Mouse (Mus musculus): ENCODE results near the gene Baz2b. TPM values are rescaled to one million over a fixed set of nuclear protein-coding genes. Genes with fewer than 3 reads are reported as not detected.

Baz2b gene
- polyA plus RNA-seq, 1 experiment from 2014 or later, result 33.8 TPM

- Histone ChIP-seq H3K9me3 (ENCODE audit: control insufficient read depth) (no peaks in the 10 kb centered on the region), H3K27me3 (replicated peaks; ENCODE audit: control insufficient read depth, insufficient read depth, low read length) (no peaks in the 10 kb centered on the region), H3K4me1 (replicated peaks; ENCODE audit: control insufficient read depth, insufficient read depth, low read length) (no peaks in the 10 kb centered on the region), H3K36me3 (ENCODE audit: control insufficient read depth, insufficient read depth) (peaks cover 59% of the 10 kb centered on the region), H3K27ac (ENCODE audit: low read depth, low read length) (no peak overlapping the region), H3K4me2 (replicated peaks; ENCODE audit: low read depth) (no peak overlapping the region), H3K9ac (ENCODE audit: low read depth, low read length) (no peak overlapping the region), H3K4me3 (ENCODE audit: low read depth, low read length) (no peak overlapping the region)
- ATAC-seq, result no peak
- 26% methylated on average over 2 of the region's 2 CpGs for WGBS
- TF ChIP-seq CTCF (IDR thresholded peaks at IDR 0.05; ENCODE audit: low read depth), result no peak
Measured at GRCm38 (mm10) chr2:60233147-60233546, 23.5 kb upstream of the Baz2b start.

DNA sequence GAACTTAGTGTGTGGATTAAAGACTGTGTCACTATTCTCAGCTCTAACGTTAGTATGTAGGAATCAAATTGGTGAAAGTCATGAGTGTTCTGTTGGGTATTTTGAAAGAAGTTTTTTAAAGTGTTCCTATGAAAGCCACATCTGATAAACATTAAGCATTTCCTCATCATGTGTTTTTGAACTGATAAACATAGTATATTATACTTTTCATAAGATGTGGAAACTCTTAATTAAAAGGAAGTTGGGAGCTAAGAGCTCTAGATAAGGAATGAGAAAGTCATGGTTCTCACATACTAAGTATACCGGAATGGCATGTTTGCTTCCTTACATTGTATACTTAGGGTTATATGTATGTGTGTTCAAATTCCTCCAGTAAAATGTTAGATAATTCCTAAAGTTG lies 20.7 kb upstream of the Baz2b start:
- Histone ChIP-seq H3K9me3 (ENCODE audit: control insufficient read depth) (no peaks in the 10 kb centered on the region), H3K4me2 (replicated peaks; ENCODE audit: low read depth) (no peak overlapping the region), H3K27me3 (replicated peaks; ENCODE audit: control insufficient read depth, insufficient read depth, low read length) (no peaks in the 10 kb centered on the region), H3K27ac (ENCODE audit: low read depth, low read length) (no peak overlapping the region), H3K9ac (ENCODE audit: low read depth, low read length) (no peak overlapping the region), H3K4me3 (ENCODE audit: low read depth, low read length) (no peak overlapping the region), H3K4me1 (replicated peaks; ENCODE audit: control insufficient read depth, insufficient read depth, low read length) (no peaks in the 10 kb centered on the region), H3K36me3 (ENCODE audit: control insufficient read depth, insufficient read depth) (peaks cover 40% of the 10 kb centered on the region)
- ATAC-seq, result no peak
- no peak for TF ChIP-seq CTCF (IDR thresholded peaks at IDR 0.05; ENCODE audit: low read depth)
- 75% methylated on average over 2 of the region's 2 CpGs for whole genome bisulfite sequencing

GRCm38 (mm10) chr2:60228470-60228869 lies 18.8 kb upstream of the Baz2b start:
- WGBS, result 93% methylated on average over 1 of the region's 1 CpGs
- no peak overlapping the region for H3K4me2 ChIP-seq (replicated peaks; ENCODE audit: low read depth)

GRCm38 (mm10) chr2:60223489-60223888 lies 13.8 kb upstream of the Baz2b start:
- ATAC-seq, result no peak
- Histone ChIP-seq H3K27ac (ENCODE audit: low read depth, low read length) (no peak overlapping the region), H3K4me2 (replicated peaks; ENCODE audit: low read depth) (no peak overlapping the region), H3K36me3 (ENCODE audit: control insufficient read depth, insufficient read depth) (no peaks in the 10 kb centered on the region), H3K9ac (ENCODE audit: low read depth, low read length) (no peak overlapping the region), H3K4me1 (replicated peaks; ENCODE audit: control insufficient read depth, insufficient read depth, low read length) (peaks cover 4% of the 10 kb centered on the region; the same call in 1 of the 2 replicates), H3K9me3 (ENCODE audit: control insufficient read depth) (no peaks in the 10 kb centered on the region), H3K27me3 (replicated peaks; ENCODE audit: control insufficient read depth, insufficient read depth, low read length) (no peaks in the 10 kb centered on the region), H3K4me3 (ENCODE audit: low read depth, low read length) (no peak overlapping the region)
- no peak for TF ChIP-seq CTCF (IDR thresholded peaks at IDR 0.05; ENCODE audit: low read depth)
- 67% methylated on average over 1 of the region's 1 CpGs for WGBS

More at GRCm38 (mm10) chr2:60228470-60228869, 18.8 kb upstream of the Baz2b start:
- H3K27me3 ChIP-seq (replicated peaks; ENCODE audit: control insufficient read depth, insufficient read depth, low read length), result no peaks in the 10 kb centered on the region
- H3K27ac ChIP-seq (ENCODE audit: low read depth, low read length), result no peak overlapping the region
- TF ChIP-seq CTCF (IDR thresholded peaks at IDR 0.05; ENCODE audit: low read depth), result no peak
- H3K4me1 ChIP-seq (replicated peaks; ENCODE audit: control insufficient read depth, insufficient read depth, low read length), result no peaks in the 10 kb centered on the region
- no peak overlapping the region for H3K4me3 ChIP-seq (ENCODE audit: low read depth, low read length)
- H3K9me3 ChIP-seq (ENCODE audit: control insufficient read depth), result no peaks in the 10 kb centered on the region
- ATAC-seq, result no peak
- peaks cover 27% of the 10 kb centered on the region for H3K36me3 ChIP-seq (ENCODE audit: control insufficient read depth, insufficient read depth)
- no peak overlapping the region for H3K9ac ChIP-seq (ENCODE audit: low read depth, low read length)

- 76% methylated on average over 2 of the region's 2 CpGs for whole genome bisulfite sequencing
- ATAC-seq, result no peak
- Histone ChIP-seq H3K27me3 (replicated peaks; ENCODE audit: control insufficient read depth, insufficient read depth, low read length) (no peaks in the 10 kb centered on the region), H3K4me1 (replicated peaks; ENCODE audit: control insufficient read depth, insufficient read depth, low read length) (peaks cover 4% of the 10 kb centered on the region; the same call in 1 of the 2 replicates), H3K9me3 (ENCODE audit: control insufficient read depth) (no peaks in the 10 kb centered on the region), H3K27ac (ENCODE audit: low read depth, low read length) (no peak overlapping the region), H3K4me3 (ENCODE audit: low read depth, low read length) (no peak overlapping the region), H3K4me2 (replicated peaks; ENCODE audit: low read depth) (no peak overlapping the region), H3K9ac (ENCODE audit: low read depth, low read length) (no peak overlapping the region), H3K36me3 (ENCODE audit: control insufficient read depth, insufficient read depth) (peaks cover 5% of the 10 kb centered on the region; the same call in 1 of the 2 replicates)
- no peak for TF ChIP-seq CTCF (IDR thresholded peaks at IDR 0.05; ENCODE audit: low read depth)
Measured at GRCm38 (mm10) chr2:60221954-60222353, 12.3 kb upstream of the Baz2b start.

- Histone ChIP-seq H3K27me3 (replicated peaks; ENCODE audit: control insufficient read depth, insufficient read depth, low read length) (no peaks in the 10 kb centered on the region), H3K27ac (ENCODE audit: low read depth, low read length) (no peak overlapping the region), H3K9me3 (ENCODE audit: control insufficient read depth) (no peaks in the 10 kb centered on the region), H3K36me3 (ENCODE audit: control insufficient read depth, insufficient read depth) (peaks cover 5% of the 10 kb centered on the region; the same call in 1 of the 2 replicates), H3K4me1 (replicated peaks; ENCODE audit: control insufficient read depth, insufficient read depth, low read length) (peaks cover 8% of the 10 kb centered on the region; the same call in 1 of the 2 replicates), H3K9ac (ENCODE audit: low read depth, low read length) (no peak overlapping the region), H3K4me2 (replicated peaks; ENCODE audit: low read depth) (no peak overlapping the region), H3K4me3 (ENCODE audit: low read depth, low read length) (no peak overlapping the region)
- TF ChIP-seq CTCF (IDR thresholded peaks at IDR 0.05; ENCODE audit: low read depth), result no peak
- no peak for ATAC-seq
- 44% methylated on average over 6 of the region's 6 CpGs for WGBS
Measured at GRCm38 (mm10) chr2:60221236-60221635, 11.6 kb upstream of the Baz2b start.

DNA sequence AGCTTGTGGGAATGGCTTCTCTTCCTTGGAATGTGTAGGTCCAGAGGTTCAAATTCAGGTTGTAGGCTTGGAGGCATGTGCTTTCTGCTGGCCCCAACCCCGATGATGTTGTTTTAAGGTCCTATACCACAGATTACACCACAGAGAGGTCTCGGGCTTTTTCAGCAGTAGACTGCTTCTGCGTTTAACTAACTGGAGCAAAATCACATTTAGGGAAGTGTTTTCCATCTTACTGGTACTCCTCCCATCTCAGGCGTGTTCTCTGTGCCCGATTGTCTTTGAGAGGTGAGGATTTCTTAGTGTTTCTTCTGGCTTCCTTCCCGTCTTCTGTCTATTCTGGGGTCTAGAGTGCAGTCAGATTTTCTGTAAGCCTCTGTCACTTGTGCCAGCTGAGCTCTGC lies 8.0 kb upstream of the Baz2b start:
- no peaks in the 10 kb centered on the region for H3K27me3 ChIP-seq (replicated peaks; ENCODE audit: control insufficient read depth, insufficient read depth, low read length)
- peaks cover 8% of the 10 kb centered on the region; the same call in 1 of the 2 replicates for H3K4me1 ChIP-seq (replicated peaks; ENCODE audit: control insufficient read depth, insufficient read depth, low read length)
- H3K9ac ChIP-seq (ENCODE audit: low read depth, low read length), result no peak overlapping the region
- TF ChIP-seq CTCF (IDR thresholded peaks at IDR 0.05; ENCODE audit: low read depth), result no peak
- H3K4me2 ChIP-seq (replicated peaks; ENCODE audit: low read depth), result no peak overlapping the region
- 76% methylated on average over 6 of the region's 6 CpGs for WGBS
- ATAC-seq, result no peak
- H3K9me3 ChIP-seq (ENCODE audit: control insufficient read depth), result no peaks in the 10 kb centered on the region
- no peak overlapping the region for H3K27ac ChIP-seq (ENCODE audit: low read depth, low read length)
- no peak overlapping the region for H3K4me3 ChIP-seq (ENCODE audit: low read depth, low read length)
- peaks cover 5% of the 10 kb centered on the region; the same call in 1 of the 2 replicates for H3K36me3 ChIP-seq (ENCODE audit: control insufficient read depth, insufficient read depth)
